Mouse (Mus musculus): ENCODE measurements around the gene Clip3.

GRCm38 (mm10) chr7:30279536-30279935, 12.0 kb upstream of the Clip3 start:
- TF ChIP-seq EP300 (optimal IDR thresholded peaks at IDR 0.05) (no peak), CTCF (IDR thresholded peaks at IDR 0.05; ENCODE audit: low read depth) (no peak)
